Mouse (Mus musculus): ENCODE measurements at regions not wholly inside any gene's neighbourhood (a gene's known extent, or its start where the extent isn't known, plus 50 kb on each side); places are given as distances from the start of the nearest gene placed in this dataset.

DNA sequence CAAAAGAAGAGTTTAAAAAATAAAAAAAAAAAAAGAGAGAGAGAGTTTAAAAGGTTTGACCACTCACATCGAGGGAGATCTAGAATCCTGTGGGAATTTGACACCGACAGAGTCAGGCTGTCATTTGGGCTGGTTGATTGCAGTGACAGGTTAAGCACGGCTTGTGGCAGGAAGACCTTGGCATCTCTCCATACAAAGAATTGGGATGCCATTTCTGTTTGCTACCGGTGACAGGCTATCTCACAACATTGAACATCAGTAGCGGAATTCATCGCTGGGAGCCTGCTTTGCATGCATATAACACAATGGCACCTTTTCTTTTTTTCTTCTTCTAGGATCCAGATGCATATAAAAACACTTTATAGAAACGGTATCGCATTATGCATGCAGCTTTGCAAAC is 53.7 kb upstream of the Gm26657 start:
- no peak for ATAC-seq (ENCODE audit: low FRiP score)

DNA sequence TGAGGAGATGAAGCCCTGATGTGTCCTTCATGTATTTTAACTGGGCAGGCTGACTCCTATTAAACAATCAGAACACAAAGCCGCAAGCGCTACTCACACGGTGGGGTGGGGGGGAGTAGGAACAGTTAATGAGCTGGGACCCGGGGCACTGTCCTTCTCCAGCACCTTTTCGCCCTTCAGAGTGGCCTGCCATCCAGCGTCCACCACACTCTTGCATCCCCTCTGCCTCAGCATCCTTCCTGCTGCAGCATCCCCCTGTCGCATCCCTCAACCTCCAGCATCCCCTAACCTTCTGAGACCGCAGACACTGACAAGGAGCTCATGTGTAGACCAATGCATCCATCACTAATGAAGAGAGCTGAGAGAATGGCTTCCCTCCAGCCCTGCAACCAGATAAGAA is 54.2 kb upstream of the Gm26657 start:
- Histone ChIP-seq H3K4me2 (peak overlapping the region; percentile 34), H3K36me3 (no peaks in the 10 kb centered on the region)

More for the DNA sequence above, 53.7 kb upstream of the Gm26657 start:
- no peak overlapping the region for H3K27ac ChIP-seq
- H3K4me1 ChIP-seq (replicated peaks): peaks cover 7% of the 10 kb centered on the region
- H3K4me2 ChIP-seq: no peak overlapping the region
- WGBS: 54% methylated on average over 8 of the region's 8 CpGs
- peaks cover 3% of the 10 kb centered on the region; the same call in 1 of the 2 replicates for H3K27me3 ChIP-seq
- H3K9ac ChIP-seq: no peak overlapping the region
- no peaks in the 10 kb centered on the region for H3K9me3 ChIP-seq
- no peak overlapping the region for H3K4me3 ChIP-seq
- no peaks in the 10 kb centered on the region for H3K36me3 ChIP-seq

DNA sequence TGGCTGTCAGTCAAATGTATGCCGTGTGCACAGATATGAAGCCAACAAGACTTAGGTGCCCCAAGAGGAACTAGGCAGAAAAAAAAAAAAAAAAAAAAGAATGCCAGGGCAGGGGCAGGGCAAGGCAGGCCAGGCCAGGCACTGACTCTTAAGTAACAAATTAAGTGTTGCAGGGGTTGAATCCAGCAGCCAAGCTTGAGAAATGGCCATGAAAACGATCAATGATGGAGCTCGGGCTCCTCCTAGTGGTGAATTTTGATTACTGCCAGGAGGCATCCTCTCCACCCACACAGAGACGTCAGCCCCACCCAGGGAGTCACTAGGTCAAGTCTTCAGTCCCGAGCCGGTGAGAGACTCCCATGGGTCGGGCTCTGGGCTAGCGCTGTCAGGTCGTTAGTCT is 54.7 kb upstream of the Gm26657 start:
- H3K4me3 ChIP-seq: no peak overlapping the region
- peak overlapping the region; percentile 34 for H3K4me2 ChIP-seq
- peaks cover 3% of the 10 kb centered on the region; the same call in 1 of the 2 replicates for H3K27me3 ChIP-seq
- WGBS: 7% methylated on average over 9 of the region's 9 CpGs
- no peaks in the 10 kb centered on the region for H3K9me3 ChIP-seq
- no peaks in the 10 kb centered on the region for H3K36me3 ChIP-seq
- no peak overlapping the region for H3K9ac ChIP-seq
- no peak overlapping the region for H3K27ac ChIP-seq
- H3K4me1 ChIP-seq (replicated peaks): peaks cover 7% of the 10 kb centered on the region
- ATAC-seq (ENCODE audit: low FRiP score): peak; percentile 74

More for the DNA sequence above, 54.2 kb upstream of the Gm26657 start:
- no peak overlapping the region for H3K27ac ChIP-seq
- peak; percentile 59; the same call in 1 of the 2 replicates for ATAC-seq (ENCODE audit: low FRiP score)
- H3K27me3 ChIP-seq: peaks cover 3% of the 10 kb centered on the region; the same call in 1 of the 2 replicates
- no peaks in the 10 kb centered on the region for H3K9me3 ChIP-seq
- H3K4me1 ChIP-seq (replicated peaks): peaks cover 7% of the 10 kb centered on the region
- H3K9ac ChIP-seq: no peak overlapping the region
- 61% methylated on average over 8 of the region's 8 CpGs for WGBS
- no peak overlapping the region for H3K4me3 ChIP-seq

DNA sequence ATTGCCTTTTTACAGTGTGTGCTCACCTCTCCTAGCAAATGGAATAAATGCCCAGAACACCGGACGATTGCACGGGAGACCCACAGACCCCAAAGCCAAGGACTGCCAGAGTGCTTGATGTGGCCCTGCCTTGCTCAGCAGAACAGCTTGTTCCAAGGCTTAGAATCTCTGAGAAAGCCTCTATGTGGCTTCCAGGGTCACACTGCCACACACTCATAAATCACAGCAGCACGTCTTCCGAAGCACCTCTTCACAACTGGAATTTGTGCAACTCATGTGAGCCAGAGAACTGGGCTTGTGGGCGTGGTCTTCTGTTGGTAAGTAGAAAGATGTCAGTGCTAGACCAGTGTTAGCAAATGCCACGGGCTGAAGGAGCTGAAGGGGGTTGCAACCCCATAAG is 55.8 kb upstream of the Gm26657 start:
- Histone ChIP-seq H3K4me1 (replicated peaks) (peaks cover 7% of the 10 kb centered on the region), H3K9me3 (no peaks in the 10 kb centered on the region), H3K36me3 (no peaks in the 10 kb centered on the region), H3K4me2 (no peak overlapping the region), H3K27ac (no peak overlapping the region), H3K27me3 (peaks cover 3% of the 10 kb centered on the region; the same call in 1 of the 2 replicates), H3K9ac (no peak overlapping the region), H3K4me3 (no peak overlapping the region)
- no peak for ATAC-seq (ENCODE audit: low FRiP score)
- WGBS: 87% methylated on average over 7 of the region's 7 CpGs

DNA sequence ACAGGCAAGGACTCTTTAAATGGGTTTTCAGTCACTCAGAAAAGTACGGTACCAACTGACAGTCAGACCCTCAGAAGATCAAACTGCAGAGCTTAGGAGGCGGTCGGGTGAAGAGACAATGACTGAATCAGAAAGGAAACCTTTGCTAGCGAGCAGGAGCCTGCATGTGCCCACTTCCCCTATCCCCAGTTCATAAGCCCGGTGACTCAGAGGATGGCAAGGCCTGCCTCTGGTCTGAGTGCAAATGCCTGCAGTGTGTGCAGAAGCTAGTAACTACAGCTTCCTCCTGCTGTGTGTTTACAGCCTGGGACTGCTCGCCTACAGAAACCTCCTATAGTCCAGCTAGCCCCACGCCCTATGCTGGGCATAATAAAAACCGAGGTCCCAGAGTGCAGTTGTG is 58.7 kb upstream of the Gm26657 start:
- H3K4me1 ChIP-seq (replicated peaks): peaks cover 7% of the 10 kb centered on the region
- no peak overlapping the region for H3K9ac ChIP-seq
- no peak overlapping the region for H3K27ac ChIP-seq
- H3K36me3 ChIP-seq: no peaks in the 10 kb centered on the region
- ATAC-seq (ENCODE audit: low FRiP score): no peak
- H3K27me3 ChIP-seq: peaks cover 3% of the 10 kb centered on the region; the same call in 1 of the 2 replicates
- no peak overlapping the region for H3K4me2 ChIP-seq
- H3K9me3 ChIP-seq: no peaks in the 10 kb centered on the region
- WGBS: 73% methylated on average over 8 of the region's 8 CpGs
- no peak overlapping the region for H3K4me3 ChIP-seq

DNA sequence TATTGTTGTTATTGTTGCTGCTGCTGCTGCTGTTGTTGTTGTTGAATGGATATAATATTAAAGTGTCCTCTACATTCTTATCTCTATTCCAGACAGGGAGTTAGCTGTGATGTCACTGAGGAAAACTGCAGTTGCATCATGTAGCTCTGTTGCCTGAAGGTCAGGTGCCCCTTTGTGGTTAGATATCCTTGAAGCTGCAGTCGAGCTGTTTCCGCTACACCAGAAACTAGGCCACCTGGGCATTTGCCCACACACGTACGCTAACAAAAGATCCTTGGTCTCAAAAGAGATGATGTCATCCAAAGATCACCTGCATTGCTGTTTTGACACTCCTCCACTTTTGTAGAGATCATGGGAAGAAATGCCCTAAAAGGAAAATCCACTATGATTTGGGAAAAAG is 66.0 kb upstream of the Gm26657 start:
- H3K36me3 ChIP-seq: no peaks in the 10 kb centered on the region
- no peaks in the 10 kb centered on the region for H3K27me3 ChIP-seq
- H3K4me2 ChIP-seq: no peak overlapping the region
- 95% methylated on average over 4 of the region's 4 CpGs for WGBS
- no peak overlapping the region for H3K4me3 ChIP-seq
- no peaks in the 10 kb centered on the region for H3K4me1 ChIP-seq (replicated peaks)
- H3K9ac ChIP-seq: no peak overlapping the region
- peaks cover 8% of the 10 kb centered on the region; the same call in 1 of the 2 replicates for H3K9me3 ChIP-seq
- no peak for ATAC-seq (ENCODE audit: low FRiP score)
- no peak overlapping the region for H3K27ac ChIP-seq

DNA sequence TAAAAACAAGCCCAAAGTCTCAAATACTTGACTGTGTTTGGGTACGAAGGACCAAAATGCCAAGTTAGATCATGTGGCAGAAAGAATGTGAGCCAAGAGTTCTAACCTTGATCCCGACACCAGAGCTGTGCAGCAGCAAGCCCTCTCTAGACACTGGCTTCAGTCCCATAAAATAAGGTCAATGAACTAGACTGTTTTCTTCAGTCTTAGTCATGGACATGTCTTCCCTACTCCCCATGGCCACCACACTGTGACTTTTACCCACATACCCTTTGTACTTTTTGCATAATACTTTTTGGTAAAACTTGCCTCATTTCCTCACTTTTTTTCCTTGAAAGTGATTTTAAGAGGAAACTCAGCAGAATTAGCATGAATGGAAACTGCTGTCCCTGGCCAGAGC is 74.9 kb upstream of the Gm26657 start:
- H3K36me3 ChIP-seq: no peaks in the 10 kb centered on the region
- no peaks in the 10 kb centered on the region for H3K27me3 ChIP-seq
- H3K9me3 ChIP-seq: no peaks in the 10 kb centered on the region
- H3K27ac ChIP-seq: no peak overlapping the region
- 92% methylated on average over 2 of the region's 2 CpGs for WGBS
- no peak overlapping the region for H3K4me2 ChIP-seq
- no peak overlapping the region for H3K4me3 ChIP-seq
- no peak for ATAC-seq (ENCODE audit: low FRiP score)
- H3K9ac ChIP-seq: no peak overlapping the region
- H3K4me1 ChIP-seq (replicated peaks): no peaks in the 10 kb centered on the region

DNA sequence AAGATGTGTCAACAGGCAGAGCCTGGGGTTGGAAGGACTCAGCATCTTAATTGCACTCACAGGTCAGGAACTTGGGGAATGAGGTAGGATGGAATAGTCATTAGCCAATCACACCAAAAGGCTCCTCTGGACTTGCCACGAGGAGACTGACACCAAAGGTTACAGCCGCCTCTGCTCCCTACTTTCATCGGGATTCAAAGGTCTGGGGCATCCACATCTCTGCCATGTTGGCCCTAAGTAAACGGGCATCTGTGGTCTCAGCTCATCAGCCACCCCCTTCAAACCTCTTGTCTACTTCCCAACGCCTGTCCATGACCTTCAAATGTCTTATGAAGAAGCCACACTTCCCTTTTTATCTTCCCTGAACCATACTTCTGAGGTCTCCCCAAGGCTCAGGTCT is 78.1 kb upstream of the Gm26657 start:
- Histone ChIP-seq H3K9me3 (no peaks in the 10 kb centered on the region), H3K27me3 (no peaks in the 10 kb centered on the region), H3K4me2 (no peak overlapping the region), H3K36me3 (no peaks in the 10 kb centered on the region), H3K4me1 (replicated peaks) (no peaks in the 10 kb centered on the region), H3K4me3 (no peak overlapping the region), H3K27ac (no peak overlapping the region), H3K9ac (no peak overlapping the region)
- ATAC-seq (ENCODE audit: low FRiP score): no peak
- 83% methylated on average over 5 of the region's 5 CpGs for WGBS

DNA sequence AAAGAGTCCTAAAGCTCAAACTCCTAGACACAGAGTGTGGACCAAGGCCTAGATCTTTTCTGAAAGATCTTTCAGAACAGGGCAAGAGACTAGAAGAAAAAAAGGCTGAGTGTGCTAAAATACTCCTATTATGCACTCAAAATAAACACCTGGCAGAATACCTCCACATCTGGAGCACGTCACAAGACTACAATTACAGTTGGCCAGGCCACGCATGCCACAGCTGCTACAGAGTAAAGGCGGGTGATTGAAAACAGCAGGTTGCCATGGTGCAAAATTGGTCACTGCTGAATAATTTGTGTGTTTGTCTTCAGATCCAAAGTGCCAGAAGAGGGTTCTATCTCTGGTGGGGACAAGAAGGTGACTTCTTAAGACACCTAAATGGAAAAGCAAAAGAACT is 82.8 kb upstream of the Gm26657 start:
- Histone ChIP-seq H3K9me3 (no peaks in the 10 kb centered on the region), H3K4me2 (no peak overlapping the region), H3K9ac (no peak overlapping the region), H3K27me3 (no peaks in the 10 kb centered on the region), H3K36me3 (no peaks in the 10 kb centered on the region), H3K4me3 (no peak overlapping the region), H3K27ac (no peak overlapping the region), H3K4me1 (replicated peaks) (peaks cover 8% of the 10 kb centered on the region)
- ATAC-seq (ENCODE audit: low FRiP score): no peak
- 79% methylated on average over 3 of the region's 3 CpGs for WGBS

DNA sequence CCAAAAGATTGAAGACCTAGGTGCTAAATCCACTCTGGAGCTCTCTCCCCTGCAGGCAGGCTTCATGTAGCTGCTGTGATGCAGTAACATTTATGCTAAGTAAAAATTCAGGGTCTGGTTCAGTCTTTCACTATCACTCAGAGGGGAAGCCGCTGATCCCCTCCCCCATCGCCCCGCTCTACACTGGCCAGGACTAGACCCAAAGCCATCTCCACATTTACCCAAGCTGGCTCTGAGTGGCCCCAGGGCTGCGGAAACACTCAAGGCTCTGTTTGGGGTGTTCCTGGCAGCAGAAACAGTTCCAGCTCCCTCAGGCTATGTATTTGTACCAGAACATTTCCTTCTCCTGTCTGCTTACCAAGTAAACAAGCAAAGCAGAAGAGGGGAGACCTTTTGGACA is 85.5 kb upstream of the Gm26657 start:
- Histone ChIP-seq H3K4me3 (no peak overlapping the region), H3K27ac (no peak overlapping the region), H3K9ac (no peak overlapping the region), H3K36me3 (no peaks in the 10 kb centered on the region), H3K9me3 (no peaks in the 10 kb centered on the region), H3K4me1 (replicated peaks) (peaks cover 8% of the 10 kb centered on the region), H3K4me2 (no peak overlapping the region), H3K27me3 (no peaks in the 10 kb centered on the region)
- ATAC-seq (ENCODE audit: low FRiP score): no peak
- WGBS: 67% methylated on average over 4 of the region's 4 CpGs

DNA sequence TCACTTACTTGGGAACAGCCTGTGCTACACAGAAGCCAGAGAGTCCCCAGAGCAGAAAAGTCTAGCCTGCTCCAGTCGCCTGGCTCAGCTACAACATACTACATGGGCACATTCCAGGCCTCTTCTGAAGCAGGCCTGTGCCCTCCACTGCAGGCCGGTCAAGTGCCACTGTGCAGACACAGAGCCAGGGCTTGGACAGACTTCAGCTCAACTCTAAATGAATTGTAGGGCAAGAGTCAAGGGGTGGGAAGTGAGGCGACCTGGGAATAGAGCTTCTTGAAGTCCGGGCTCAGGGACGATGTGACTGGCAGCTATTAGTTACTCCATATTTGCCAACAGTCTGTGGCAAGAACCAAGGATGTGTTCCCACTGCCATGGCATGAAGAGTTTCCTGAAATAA is 87.1 kb upstream of the Gm26657 start:
- H3K4me3 ChIP-seq: no peak overlapping the region
- peaks cover 8% of the 10 kb centered on the region for H3K4me1 ChIP-seq (replicated peaks)
- H3K27me3 ChIP-seq: no peaks in the 10 kb centered on the region
- H3K9ac ChIP-seq: no peak overlapping the region
- WGBS: 81% methylated on average over 5 of the region's 5 CpGs
- H3K27ac ChIP-seq: no peak overlapping the region
- no peak overlapping the region for H3K4me2 ChIP-seq
- no peaks in the 10 kb centered on the region for H3K36me3 ChIP-seq
- H3K9me3 ChIP-seq: no peaks in the 10 kb centered on the region
- ATAC-seq (ENCODE audit: low FRiP score): no peak

DNA sequence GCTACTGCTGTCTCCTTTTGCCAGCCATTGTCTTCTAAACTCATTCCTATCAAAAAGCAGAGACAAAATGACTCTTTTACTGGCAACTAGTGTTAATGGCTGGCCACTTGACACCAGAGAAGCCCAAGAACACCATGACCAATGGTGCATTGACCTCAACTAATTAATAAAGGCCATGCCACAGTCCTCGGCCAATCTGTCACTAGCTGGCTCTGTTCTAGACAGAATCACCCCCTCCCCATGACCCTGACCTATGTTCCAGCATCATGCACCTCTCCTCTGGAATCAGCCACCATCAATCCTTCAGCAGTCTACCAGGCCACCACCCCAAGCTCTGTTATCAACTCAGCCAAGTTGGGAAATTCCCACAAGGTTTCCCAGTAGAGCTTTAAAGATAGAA is 90.1 kb upstream of the Gm26657 start:
- 14% methylated on average over 1 of the region's 1 CpGs for WGBS
- H3K9me3 ChIP-seq: no peaks in the 10 kb centered on the region
- no peaks in the 10 kb centered on the region for H3K27me3 ChIP-seq
- no peak for ATAC-seq (ENCODE audit: low FRiP score)
- no peak overlapping the region for H3K4me2 ChIP-seq
- H3K36me3 ChIP-seq: no peaks in the 10 kb centered on the region
- H3K4me3 ChIP-seq: no peak overlapping the region
- H3K9ac ChIP-seq: no peak overlapping the region
- peaks cover 9% of the 10 kb centered on the region for H3K4me1 ChIP-seq (replicated peaks)
- no peak overlapping the region for H3K27ac ChIP-seq

DNA sequence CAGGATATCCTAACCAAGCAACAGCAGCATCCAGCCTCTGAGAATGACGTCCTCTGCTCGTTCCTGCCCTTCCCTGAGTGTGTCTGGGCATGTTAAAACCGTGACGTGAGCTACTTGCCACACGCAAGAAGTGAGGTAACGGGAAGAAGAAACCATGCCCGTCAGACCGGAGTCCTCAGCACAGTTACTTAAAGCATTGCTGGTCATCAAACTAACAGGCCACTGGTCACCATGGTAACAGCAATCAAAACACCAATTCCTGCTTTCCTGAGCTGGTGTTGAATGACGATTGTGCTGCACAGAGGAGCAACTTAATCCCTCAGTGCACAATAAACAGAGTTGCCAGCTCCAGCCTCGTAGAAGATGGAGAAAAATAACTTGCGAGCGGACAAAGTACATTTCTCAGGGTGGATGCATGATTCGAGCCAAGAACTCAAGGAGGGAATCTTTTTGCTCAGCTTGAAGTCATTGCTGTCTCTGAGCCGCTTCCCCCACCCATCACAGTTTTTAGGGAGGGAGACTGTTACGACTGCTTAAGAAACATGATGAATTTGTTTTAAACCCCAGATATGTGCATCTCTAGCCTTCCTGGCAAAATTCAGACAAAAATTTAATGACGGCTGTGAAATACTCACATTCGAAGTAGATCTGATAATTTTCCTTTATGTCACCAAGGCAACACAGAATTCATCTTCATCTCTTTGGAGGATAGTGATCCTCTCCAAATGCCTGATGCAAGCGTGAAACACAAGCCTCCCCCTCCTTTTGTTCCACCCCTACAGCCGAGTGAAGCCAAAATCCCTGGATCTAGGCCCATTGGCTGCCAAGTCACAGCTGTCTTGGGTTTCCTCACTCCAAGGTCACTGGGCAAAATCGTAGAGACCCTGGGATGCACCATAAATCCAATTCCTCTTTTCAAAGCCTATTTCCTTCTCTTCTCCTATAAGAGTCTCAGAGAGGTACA is 95.6 kb upstream of the Gm26657 start:
- ATAC-seq (ENCODE audit: low FRiP score): peak; percentile 86

More for the DNA sequence above, 95.6 kb upstream of the Gm26657 start:
- Histone ChIP-seq H3K9ac (no peak overlapping the region), H3K4me2 (peak overlapping the region; percentile 40), H3K27me3 (no peaks in the 10 kb centered on the region), H3K27ac (no peak overlapping the region), H3K4me1 (replicated peaks) (peaks cover 20% of the 10 kb centered on the region), H3K4me3 (no peak overlapping the region), H3K9me3 (no peaks in the 10 kb centered on the region), H3K36me3 (no peaks in the 10 kb centered on the region)
- 27% methylated on average over 20 of the region's 20 CpGs for WGBS

Measured in hindbrain, embryonic 13.5 days (tissue).